Mouse (Mus musculus): Measurements from ENCODE around the gene Gm5965.
A peak's percentile ranks its signal among the peaks of the same experiment; 100 is the strongest.
"Not testable (repeated sequence)": the region's sequence is repeated elsewhere in the genome, so short reads cannot be mapped to it uniquely, and the experiment has no call there.

Gm5965 gene

GRCm38 (mm10) chr16:88777596-88777995 is at the start of gene Gm5965:
Gene Gm5965, plus strand, starts transcription at chr16:88777896.
- no peak for DNase-seq

GRCm38 (mm10) chr16:88728812-88729275 is 48.9 kb upstream of the Gm5965 start, which contains the start of gene Krtap13-1:
Gene Krtap13-1, plus strand, starts transcription at chr16:88728862.
- DNase-seq = peak; percentile 3

GRCm38 (mm10) chr16:88735391-88735790 is 42.3 kb upstream of the Gm5965 start:
- no peak for DNase-seq

- DNase-seq = no peak
Observed at GRCm38 (mm10) chr16:88744750-88745340, 32.9 kb upstream of the Gm5965 start.

- no peak for DNase-seq
Observed at GRCm38 (mm10) chr16:88747943-88748342, 29.8 kb upstream of the Gm5965 start.

GRCm38 (mm10) chr16:88751535-88751934 is 26.2 kb upstream of the Gm5965 start, which contains the start of gene Krtap13:
Gene Krtap13, minus strand, starts transcription at chr16:88751635.
- DNase-seq = not testable (repeated sequence)

- DNase-seq = not testable (repeated sequence)
Observed at GRCm38 (mm10) chr16:88758547-88758946, 19.1 kb upstream of the Gm5965 start, which contains the start of gene 2310034C09Rik. Gene 2310034C09Rik, plus strand, starts transcription at chr16:88758847.

GRCm38 (mm10) chr16:88774106-88774505 is 3.6 kb upstream of the Gm5965 start, which contains the start of gene 2310057N15Rik:
Gene 2310057N15Rik, minus strand, starts transcription at chr16:88774206.
- no peak for DNase-seq

- no peak for DNase-seq
Observed at GRCm38 (mm10) chr16:88786786-88787185, 9.1 kb downstream of the Gm5965 start.

- DNase-seq = peak; percentile 72
Observed at GRCm38 (mm10) chr16:88811827-88812226, 34.1 kb downstream of the Gm5965 start, which contains the start of gene Gm20741. Gene Gm20741, minus strand, starts transcription at chr16:88812220.

GRCm38 (mm10) chr16:88820066-88820465 is 42.4 kb downstream of the Gm5965 start, which contains the start of gene Krtap15:
Gene Krtap15, plus strand, starts transcription at chr16:88820215.
- no peak for DNase-seq

- peak; percentile 22 for DNase-seq
Observed at GRCm38 (mm10) chr16:88823736-88824135, 46.0 kb downstream of the Gm5965 start.

GRCm38 (mm10) chr16:88826095-88826652 is 48.5 kb downstream of the Gm5965 start, which contains the start of gene Krtap14:
Gene Krtap14, minus strand, starts transcription at chr16:88826145.
- no peak for DNase-seq

- no peak for DNase-seq
Observed at GRCm38 (mm10) chr16:88826978-88827377, 49.3 kb downstream of the Gm5965 start.

Measured in cerebellum, adult 9-10 months (tissue).